Mouse (Mus musculus) brown adipose tissue, adult 24 weeks (tissue): Measurements from ENCODE around the gene Ccdc51. TPM values are rescaled to one million over a fixed set of nuclear protein-coding genes. Genes with fewer than 3 reads are reported as not detected.
A peak's percentile ranks its signal among the peaks of the same experiment; 100 is the strongest.

Experiments
- H3K27ac ChIP-seq: fragments of 200-500 bp; replicated peaks from 2 replicates; pipeline ENCODE4 v1.5.1; 2012; ENCODE audit warnings: low read depth, mild to moderate bottlenecking, low read length
- H3K4me1 ChIP-seq: fragments of 200-500 bp; 2 replicates; pipeline ENCODE4 v1.6.1; 2012; ENCODE audit warnings: low read length, mixed read lengths; ENCODE audit not compliant: control insufficient read depth, insufficient read depth, insufficient read length
- H3K4me3 ChIP-seq: fragments of 200-500 bp; 2 replicates; pipeline ENCODE4 v1.5.1; 2012; ENCODE audit warnings: low read depth, mild to moderate bottlenecking, low read length, moderate library complexity; ENCODE audit not compliant: insufficient read depth
- polyA plus RNA-seq: library from polyadenylated mRNA; stranded (reverse); fragments of >200 nt; gene quantifications from 2 replicates; pipeline ENCODE4 v1.2.4, GENCODE M21; 2012; ENCODE audit not compliant: missing spikeins, insufficient read depth, insufficient read length

Gene Ccdc51
- polyA plus RNA-seq, 1 experiment, result 10.8 TPM

DNA sequence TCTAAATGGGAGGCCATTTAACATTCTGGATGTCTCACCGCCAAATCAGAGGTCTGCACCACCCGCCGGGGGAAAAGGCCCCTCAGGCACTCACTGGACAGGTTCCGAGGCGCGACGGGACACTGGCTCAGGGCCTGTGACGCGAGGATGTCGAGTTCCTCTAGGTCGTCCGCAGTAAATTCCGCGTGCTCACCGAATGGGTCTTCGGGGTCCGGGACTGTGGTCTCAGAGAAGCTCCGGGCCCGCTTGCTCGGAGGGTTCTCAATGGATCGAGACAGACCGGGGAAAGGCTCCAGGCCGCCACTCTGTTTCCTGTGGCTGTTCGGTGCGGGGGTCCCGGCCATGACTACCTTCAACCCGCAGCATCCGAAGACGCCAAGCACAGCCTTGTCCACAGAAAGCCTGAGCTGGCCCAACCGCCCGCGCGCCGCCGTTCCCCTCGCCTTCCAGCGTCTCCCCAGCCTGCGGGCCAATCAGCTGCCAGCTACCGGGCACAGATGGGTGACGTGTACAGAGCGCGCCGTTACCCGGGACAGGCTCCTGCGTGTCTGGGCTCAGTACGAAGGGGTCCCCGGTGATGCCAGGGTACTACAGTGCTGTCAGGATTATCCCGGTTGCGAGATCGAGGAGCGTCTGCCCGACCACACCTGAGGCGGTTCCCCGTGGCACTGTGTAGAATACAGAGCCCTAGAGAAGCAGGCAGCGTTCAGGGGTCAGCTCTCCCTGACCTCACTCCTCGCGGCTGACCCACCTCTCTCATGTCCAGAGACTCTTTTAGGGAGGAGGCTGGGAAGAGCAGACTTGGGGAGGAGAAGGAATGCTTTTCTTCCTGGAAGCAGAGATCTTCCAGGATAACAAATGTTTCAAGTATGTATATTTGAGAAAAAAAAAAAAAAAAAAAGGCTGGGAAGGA lies 8.4 kb upstream of the Ccdc51 start, which contains the start of gene Atrip:
TSS of gene Atrip (minus strand) at position 464 of the 913 bp plus-strand sequence.
- Histone ChIP-seq H3K27ac (peak within 1 kb of the TSS; percentile 66), H3K4me1 (peaks cover 2% of the 10 kb centered on the region; the same call in 1 of the 2 replicates), H3K4me3 (peak within 1 kb of the TSS; percentile 90)

GRCm38 (mm10) chr9:109080516-109080915 lies 1.8 kb upstream of the Ccdc51 start:
- Histone ChIP-seq H3K27ac (no peak overlapping the region), H3K4me3 (no peak overlapping the region), H3K4me1 (no peaks in the 10 kb centered on the region)

DNA sequence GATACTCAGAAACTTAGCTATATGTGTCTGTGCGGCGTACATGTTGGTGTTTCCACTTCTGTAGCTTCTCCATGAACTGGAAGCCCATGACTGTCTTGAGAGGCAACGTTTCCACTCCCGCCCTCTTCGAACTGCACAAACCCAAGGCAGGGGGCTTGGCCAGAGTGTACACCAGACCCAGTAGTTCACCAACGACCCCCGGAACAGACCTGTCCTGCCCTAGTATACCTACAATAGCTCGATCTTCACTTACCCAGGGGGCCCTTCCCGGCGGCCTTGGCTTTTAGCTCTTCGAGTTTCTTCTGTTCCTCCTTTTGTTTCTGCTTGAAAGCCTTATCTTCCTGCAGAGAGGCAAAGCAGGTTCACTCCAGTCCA lies 557 bp upstream of the Ccdc51 start:
- H3K27ac ChIP-seq, result peak overlapping the region; percentile 10; the same call in 1 of the 2 replicates

DNA sequence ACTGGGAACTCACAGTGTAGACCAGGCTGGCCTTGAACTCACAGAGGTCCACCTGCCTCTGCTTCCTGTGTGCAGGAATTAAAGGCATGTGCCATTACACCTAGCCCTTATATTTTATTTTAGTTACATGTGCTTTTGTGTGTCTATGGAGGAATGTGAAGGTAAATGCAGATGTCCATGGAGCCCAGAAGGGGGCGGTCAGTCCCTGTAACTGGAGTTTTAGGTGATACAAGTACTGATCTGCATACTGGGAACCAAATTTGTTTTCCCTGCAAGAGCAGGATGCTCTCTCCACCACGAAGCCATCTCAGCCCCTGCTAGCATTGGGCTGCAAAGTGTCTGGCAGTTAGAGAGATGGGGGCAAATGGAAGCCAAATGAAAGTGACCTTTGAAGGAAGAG lies 2.6 kb downstream of the Ccdc51 start:
- no peaks in the 10 kb centered on the region; the same call in 1 of the 2 replicates for H3K4me1 ChIP-seq
- no peak overlapping the region for H3K27ac ChIP-seq
- no peak overlapping the region for H3K4me3 ChIP-seq

More for the DNA sequence above, 557 bp upstream of the Ccdc51 start:
- Histone ChIP-seq H3K4me3 (peak overlapping the region; percentile 78), H3K4me1 (no peaks in the 10 kb centered on the region)

GRCm38 (mm10) chr9:109087987-109088386 lies 5.7 kb downstream of the Ccdc51 start:
- Histone ChIP-seq H3K4me3 (no peak overlapping the region), H3K4me1 (no peaks in the 10 kb centered on the region; the same call in 1 of the 2 replicates), H3K27ac (no peak overlapping the region)

DNA sequence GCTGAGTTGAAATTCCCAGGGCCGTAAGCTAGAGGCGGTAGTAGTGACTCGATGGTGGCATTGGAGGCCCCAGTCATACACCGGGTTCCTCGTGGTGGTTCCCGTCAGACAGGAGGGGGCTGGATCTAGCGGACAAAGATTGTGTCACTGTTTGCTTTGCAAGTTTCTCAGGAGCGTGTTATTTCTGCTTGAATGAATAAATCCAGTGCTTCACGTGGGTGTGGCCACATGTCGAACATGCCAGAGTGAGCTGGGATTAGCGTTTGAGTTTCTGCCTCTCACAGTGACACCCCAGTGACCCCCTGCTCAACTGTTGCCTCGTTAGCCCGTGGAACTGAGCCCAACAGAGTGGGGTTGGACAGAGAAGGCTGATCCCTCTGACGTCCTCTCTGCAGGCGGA lies 8.2 kb downstream of the Ccdc51 start:
- Histone ChIP-seq H3K4me3 (no peak overlapping the region), H3K4me1 (no peaks in the 10 kb centered on the region; the same call in 1 of the 2 replicates), H3K27ac (no peak overlapping the region)

GRCm38 (mm10) chr9:109091802-109092201 lies 9.5 kb downstream of the Ccdc51 start:
- Histone ChIP-seq H3K27ac (no peak overlapping the region), H3K4me3 (no peak overlapping the region), H3K4me1 (no peaks in the 10 kb centered on the region; the same call in 1 of the 2 replicates)

DNA sequence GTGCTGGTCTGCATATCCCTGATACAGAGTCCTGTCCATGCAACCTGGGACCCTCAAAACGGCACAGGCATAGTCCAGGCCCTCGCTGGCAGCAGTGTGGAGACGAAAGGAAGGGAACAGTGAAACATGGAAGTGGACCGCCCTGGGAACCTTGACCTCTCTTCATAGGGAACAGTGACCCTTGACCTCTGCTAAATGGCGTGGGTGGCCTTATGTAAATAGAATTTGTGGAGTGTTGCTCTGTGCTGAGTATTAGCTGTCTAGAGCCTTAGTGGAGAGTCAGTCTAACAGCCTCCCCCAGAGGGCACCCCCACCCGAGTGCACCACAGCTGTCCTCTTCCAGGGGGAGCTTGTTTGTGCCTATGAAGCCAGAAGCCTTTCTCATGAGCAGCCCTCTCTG lies 10.5 kb downstream of the Ccdc51 start:
- no peak overlapping the region for H3K27ac ChIP-seq
- H3K4me1 ChIP-seq, result no peaks in the 10 kb centered on the region
- H3K4me3 ChIP-seq, result no peak overlapping the region

- Histone ChIP-seq H3K27ac (no peak overlapping the region), H3K4me1 (no peaks in the 10 kb centered on the region), H3K4me3 (no peak overlapping the region)
Measured at GRCm38 (mm10) chr9:109093786-109094552, 11.7 kb downstream of the Ccdc51 start.

DNA sequence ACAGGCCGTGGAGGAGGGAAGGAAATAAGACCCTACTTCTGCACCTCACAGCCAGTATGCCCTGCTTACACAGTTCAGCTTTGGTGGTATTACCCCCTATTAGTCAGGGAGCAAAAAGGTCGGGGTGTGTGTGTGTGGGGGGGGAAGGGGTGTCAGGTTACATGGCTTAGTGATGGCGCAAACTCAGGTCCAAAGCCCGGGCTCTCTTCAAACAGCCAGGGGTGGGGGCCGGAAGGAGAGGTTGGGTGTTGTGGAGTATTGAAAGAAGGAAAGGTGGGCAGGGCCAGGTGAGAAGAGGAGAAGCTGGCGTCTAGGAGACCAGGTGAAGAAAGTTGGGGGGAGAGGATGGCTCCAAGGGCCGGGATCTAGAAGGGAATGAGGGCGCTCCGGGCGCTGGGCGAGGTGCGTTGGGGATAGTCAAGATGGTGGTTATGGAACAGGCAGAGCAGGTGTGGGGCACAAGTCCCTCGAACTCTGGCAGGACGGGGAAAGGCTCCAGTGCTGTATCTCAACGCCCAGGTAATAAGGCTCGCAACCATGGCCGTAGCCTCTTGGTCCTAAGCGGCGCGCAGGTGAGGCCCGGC lies 12.4 kb downstream of the Ccdc51 start:
- H3K4me3 ChIP-seq, result peak overlapping the region; percentile 65
- H3K4me1 ChIP-seq, result no peaks in the 10 kb centered on the region
- H3K27ac ChIP-seq, result no peak overlapping the region

DNA sequence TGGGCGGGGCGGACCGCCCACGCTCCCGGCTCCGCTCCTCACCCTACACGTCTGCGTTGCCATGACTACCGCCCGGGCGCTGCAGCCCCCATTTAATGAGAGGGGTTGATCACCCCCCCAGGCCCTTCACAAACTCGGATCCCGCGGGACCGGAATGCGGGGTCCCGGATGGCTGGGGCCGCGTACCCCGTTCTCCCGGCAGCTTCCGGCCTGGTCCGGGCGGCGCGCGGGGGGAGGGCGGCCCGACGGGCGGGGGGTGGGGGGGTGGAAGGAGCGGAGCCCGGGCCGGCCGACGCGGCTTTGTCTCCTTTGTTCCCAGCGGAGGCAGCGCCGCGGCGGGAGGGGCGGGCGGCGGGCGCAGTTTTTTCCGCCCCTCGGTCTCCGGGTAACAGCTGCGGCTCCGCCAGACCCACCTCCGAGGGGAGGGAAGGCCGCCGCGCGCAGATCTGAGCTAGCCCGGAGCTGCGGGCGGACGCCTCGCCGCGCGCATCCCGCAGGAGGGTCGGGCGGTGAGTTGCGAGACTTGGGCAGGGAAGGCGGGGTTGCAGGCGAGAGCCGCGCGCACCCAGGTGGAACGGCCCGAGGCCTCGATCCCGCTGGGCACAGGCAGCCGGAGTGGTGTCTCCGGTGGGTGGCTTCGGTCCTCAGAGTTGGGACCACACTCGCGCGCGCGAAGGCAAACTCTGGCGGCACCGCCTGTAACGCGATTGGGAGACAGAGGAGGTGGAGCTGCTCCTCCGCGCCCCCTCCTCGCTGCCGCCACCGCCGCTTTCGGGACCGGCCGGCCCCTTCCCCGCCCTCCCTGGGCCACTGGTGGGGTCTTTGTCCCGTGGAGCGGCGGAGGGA lies 13.1 kb downstream of the Ccdc51 start, which contains the start of gene Plxnb1:
TSS of gene Plxnb1 (plus strand) at position 253 of the 846 bp plus-strand sequence.
- Histone ChIP-seq H3K27ac (peak within 1 kb of the TSS; percentile 2; the same call in 1 of the 2 replicates), H3K4me3 (peak within 1 kb of the TSS; percentile 65), H3K4me1 (no peaks in the 10 kb centered on the region)

- Histone ChIP-seq H3K4me3 (peak overlapping the region; percentile 65), H3K4me1 (no peaks in the 10 kb centered on the region), H3K27ac (no peak overlapping the region)
Measured at GRCm38 (mm10) chr9:109096251-109096661, 14.0 kb downstream of the Ccdc51 start.

DNA sequence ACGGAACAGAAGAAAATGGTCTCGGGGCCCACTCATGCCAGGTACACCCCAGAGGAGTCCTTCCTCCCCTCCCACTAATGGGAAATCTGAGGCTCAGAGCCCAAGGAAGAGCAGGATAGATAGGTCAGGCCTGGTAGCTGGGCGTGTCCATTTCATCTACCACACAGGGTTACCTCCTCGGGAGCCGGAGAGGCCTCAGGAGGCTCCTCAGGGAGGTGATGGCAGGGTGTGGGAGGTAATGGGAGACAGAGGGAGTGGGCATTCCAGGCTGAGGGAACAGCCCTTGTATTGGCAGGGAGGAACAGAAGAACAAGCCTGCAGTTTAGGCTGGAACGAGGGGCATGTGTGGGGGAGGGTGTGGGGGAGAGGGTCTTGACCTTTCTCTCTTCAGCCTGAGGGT lies 14.6 kb downstream of the Ccdc51 start:
- Histone ChIP-seq H3K4me3 (no peak overlapping the region; the same call in 1 of the 2 replicates), H3K27ac (no peak overlapping the region), H3K4me1 (no peaks in the 10 kb centered on the region)

- no peak overlapping the region for H3K4me3 ChIP-seq
- H3K27ac ChIP-seq, result no peak overlapping the region
- H3K4me1 ChIP-seq, result no peaks in the 10 kb centered on the region
Measured at GRCm38 (mm10) chr9:109097291-109097690, 15.0 kb downstream of the Ccdc51 start.
